Mouse (Mus musculus): ENCODE data around the gene Dbi. TPM values are rescaled to one million over a fixed set of nuclear protein-coding genes. Genes with fewer than 3 reads are reported as not detected.

Gene Dbi
- polyA plus RNA-seq, 1 experiment from 2014 or later: 1,146 TPM

DNA sequence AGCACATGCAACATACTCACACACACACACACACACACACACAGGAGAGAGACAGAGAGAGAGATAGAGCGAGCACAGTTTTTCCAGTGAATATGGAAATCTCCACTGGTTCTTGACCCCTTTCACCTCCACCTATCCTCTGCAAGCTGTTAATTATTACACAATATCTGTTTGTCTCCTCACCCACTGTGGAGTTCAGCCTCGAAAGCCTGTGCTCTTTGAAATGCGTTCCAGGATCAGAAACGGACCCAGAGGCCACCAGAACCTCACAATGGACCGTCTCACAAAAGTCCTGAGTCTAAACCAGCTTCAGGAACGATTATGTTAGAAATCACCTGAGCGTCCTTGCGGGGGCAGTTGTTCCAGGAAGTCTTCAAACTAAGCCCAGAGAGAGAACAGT is 54.7 kb downstream of the Dbi start:
- Histone ChIP-seq H3K4me2 (ENCODE audit: low read length) (no peak overlapping the region), H3K27ac (ENCODE audit: low read length) (no peak overlapping the region), H3K4me3 (replicated peaks; ENCODE audit: low read length) (no peak overlapping the region), H3K9ac (replicated peaks; ENCODE audit: low read depth, low read length) (no peak overlapping the region), H3K27me3 (replicated peaks; ENCODE audit: control insufficient read depth, insufficient read depth, low read length) (no peaks in the 10 kb centered on the region), H3K4me1 (replicated peaks; ENCODE audit: control insufficient read depth, insufficient read depth, low read length) (no peaks in the 10 kb centered on the region), H3K9me3 (ENCODE audit: control insufficient read depth, low read length) (no peaks in the 10 kb centered on the region), H3K36me3 (ENCODE audit: control insufficient read depth, insufficient read depth) (no peaks in the 10 kb centered on the region)
- 89% methylated on average over 8 of the region's 8 CpGs for WGBS
- ATAC-seq: no peak

GRCm38 (mm10) chr1:120064036-120064682 is 56.7 kb downstream of the Dbi start:
- no peaks in the 10 kb centered on the region for H3K9me3 ChIP-seq (ENCODE audit: control insufficient read depth, low read length)
- no peak for ATAC-seq
- H3K27ac ChIP-seq (ENCODE audit: low read length): no peak overlapping the region
- no peak overlapping the region for H3K9ac ChIP-seq (replicated peaks; ENCODE audit: low read depth, low read length)
- H3K4me3 ChIP-seq (replicated peaks; ENCODE audit: low read length): no peak overlapping the region
- H3K4me1 ChIP-seq (replicated peaks; ENCODE audit: control insufficient read depth, insufficient read depth, low read length): no peaks in the 10 kb centered on the region
- 91% methylated on average over 11 of the region's 11 CpGs for WGBS
- H3K36me3 ChIP-seq (ENCODE audit: control insufficient read depth, insufficient read depth): no peaks in the 10 kb centered on the region
- no peaks in the 10 kb centered on the region for H3K27me3 ChIP-seq (replicated peaks; ENCODE audit: control insufficient read depth, insufficient read depth, low read length)
- no peak overlapping the region for H3K4me2 ChIP-seq (ENCODE audit: low read length)

Other genes starting within 250 kb of the Dbi start
- 13.4 and 14.3 TPM in 2 replicates for gene Tmem177, start 207.9 kb downstream of the Dbi start, polyA plus RNA-seq (2015; fragmentation: Nextera tagmentation; extraction: Ambion mirVana)
- 0.25 and 0.60 TPM in 2 replicates for gene Cfap221, start 123.8 kb downstream of the Dbi start, polyA plus RNA-seq (2015; fragmentation: Nextera tagmentation; extraction: Ambion mirVana)
- gene Sctr, start 114.2 kb downstream of the Dbi start, polyA plus RNA-seq (2015; fragmentation: Nextera tagmentation; extraction: Ambion mirVana): 0.51 and 0.52 TPM in 2 replicates
- gene Tmem37, start 47.0 kb downstream of the Dbi start, polyA plus RNA-seq (2015; fragmentation: Nextera tagmentation; extraction: Ambion mirVana): 5.6 and 6.4 TPM in 2 replicates
- 22.8 and 28.6 TPM in 2 replicates for gene 3110009E18Rik, start 109 bp upstream of the Dbi start, polyA plus RNA-seq (2015; fragmentation: Nextera tagmentation; extraction: Ambion mirVana)
- 2.8 and 3.4 TPM in 2 replicates for gene Steap3, start 151.6 kb upstream of the Dbi start, polyA plus RNA-seq (2015; fragmentation: Nextera tagmentation; extraction: Ambion mirVana)
- gene C1ql2, start 219.5 kb upstream of the Dbi start, polyA plus RNA-seq (2015; fragmentation: Nextera tagmentation; extraction: Ambion mirVana): 0.47 and 0.81 TPM in 2 replicates